Mouse (Mus musculus) brain, embryonic 14.5 days (tissue): Measurements from ENCODE around the gene Scrg1.
A peak's percentile ranks its signal among the peaks of the same experiment; 100 is the strongest.

Experiments
- CTCF ChIP-seq: fragments of 200-500 bp; IDR thresholded peaks from 2 replicates; pipeline ENCODE4 v1.5.1; 2012; ENCODE audit warnings: inconsistent platforms, mild to moderate bottlenecking, moderate library complexity, borderline replicate concordance; ENCODE audit not compliant: insufficient read depth, insufficient read length; ENCODE audit errors: extremely low read depth
- POLR2A ChIP-seq: fragments of 200-500 bp; IDR thresholded peaks from 2 replicates; pipeline ENCODE4 v1.6.1; 2012; ENCODE audit warnings: mild to moderate bottlenecking, inconsistent platforms, borderline replicate concordance; ENCODE audit not compliant: poor library complexity, insufficient read depth, insufficient read length, severe bottlenecking; ENCODE audit errors: extremely low read depth

DNA sequence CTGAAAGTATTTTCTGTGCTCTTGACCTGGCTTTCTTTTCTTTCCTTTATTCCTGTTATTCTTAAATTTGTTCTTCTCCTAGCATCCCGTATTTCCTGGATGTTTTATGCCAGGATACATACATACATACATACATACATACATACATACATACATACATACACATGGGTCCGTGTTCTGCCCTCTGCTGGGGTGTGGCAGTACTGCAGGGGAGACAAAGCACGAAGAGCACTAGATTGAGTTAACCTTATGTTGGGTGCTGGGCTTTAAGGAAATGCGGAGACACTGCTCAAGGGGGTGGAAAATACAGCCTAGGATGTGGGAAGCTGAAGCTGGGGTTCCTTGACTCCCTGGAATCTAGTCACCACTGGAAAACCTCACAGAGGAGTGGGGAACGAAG lies 47.9 kb downstream of the Scrg1 start:
- peak; percentile 68; the same call in 1 of the 2 replicates for TF ChIP-seq CTCF
- TF ChIP-seq POLR2A: no peak
